Mouse (Mus musculus) cerebellum, adult 11-12 months (tissue): ENCODE measurements around the gene Foxp4.

Experiments
- DNase-seq: peaks from one replicate; pipeline ENCODE4 v3.0.0; 2022

Foxp4 gene

DNA sequence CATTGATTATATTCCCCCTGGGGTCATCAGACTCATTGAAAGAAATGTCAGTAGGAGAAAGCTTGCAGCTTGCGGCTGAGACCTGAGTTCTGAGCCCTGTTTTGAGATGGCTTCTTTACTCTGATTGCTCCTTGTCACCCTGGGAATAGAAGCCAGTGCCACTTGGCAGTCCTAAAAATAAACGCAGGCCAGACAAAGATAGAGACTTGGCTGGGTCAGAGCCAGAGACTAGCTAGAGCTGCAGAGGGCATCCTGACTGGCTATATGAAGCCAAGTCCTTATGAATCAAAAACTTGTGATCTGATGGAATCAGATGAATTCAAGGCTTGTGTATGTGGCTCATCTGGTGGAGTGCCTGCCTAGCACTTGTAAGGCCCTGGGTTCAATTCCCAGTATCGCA, 74.4 kb downstream of the Foxp4 start:
- no peak for DNase-seq

DNA sequence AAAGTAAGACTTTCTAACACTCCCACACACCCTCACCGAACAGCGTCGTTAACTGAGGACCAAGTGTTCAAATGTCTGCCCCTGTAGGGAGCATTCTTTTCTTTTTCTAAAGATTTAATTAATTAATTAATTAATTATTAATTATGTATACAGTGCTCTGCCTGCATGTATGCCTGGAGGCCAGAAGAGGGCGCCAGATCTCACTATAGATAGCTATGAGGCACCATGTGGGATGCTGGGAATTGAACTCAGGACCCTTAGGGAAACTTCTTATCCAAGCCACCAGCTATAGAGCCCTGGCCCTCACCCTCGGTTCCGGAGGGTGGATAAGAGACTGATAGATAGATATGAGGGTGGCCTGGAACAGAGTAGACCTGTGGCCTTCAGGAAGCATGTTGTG, 76.5 kb downstream of the Foxp4 start:
- DNase-seq, result no peak

DNA sequence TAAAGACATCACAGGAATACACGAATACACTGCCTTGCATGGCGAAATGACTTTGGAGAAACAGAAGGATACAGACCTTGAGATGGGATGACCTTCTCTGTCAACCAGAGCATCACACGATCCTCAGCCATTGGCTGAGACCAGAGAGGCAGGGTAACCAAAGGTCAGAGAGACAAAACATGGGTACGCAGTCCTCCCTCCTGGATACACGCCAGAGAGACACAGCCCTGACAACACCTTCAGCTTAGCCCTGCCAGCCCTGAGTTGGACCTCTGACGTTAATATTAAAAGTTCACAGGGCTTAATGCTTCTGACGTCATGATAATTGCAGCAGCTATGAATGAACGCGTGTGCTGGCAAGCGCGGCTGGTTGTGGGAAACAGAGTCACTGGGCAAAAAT, 78.8 kb downstream of the Foxp4 start:
- no peak for DNase-seq

DNA sequence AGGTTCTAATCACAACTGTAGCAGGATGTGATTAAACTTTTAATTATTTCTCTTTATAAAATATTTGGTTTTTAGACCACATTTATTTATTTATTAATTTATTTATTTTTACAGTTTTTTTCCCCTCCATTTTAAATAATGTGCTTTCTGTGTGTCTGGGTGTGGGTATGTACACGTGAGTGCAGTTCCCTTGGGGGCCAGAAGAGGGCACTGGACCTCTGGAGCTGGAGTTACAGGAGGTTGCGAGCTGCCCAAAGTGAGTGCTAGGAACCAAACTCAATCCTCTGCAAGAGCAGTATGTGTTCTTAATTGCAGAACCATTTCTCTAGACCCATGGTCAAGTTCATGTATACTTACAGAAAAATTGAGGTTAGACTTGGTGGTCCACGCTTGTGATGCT, 81.0 kb downstream of the Foxp4 start:
- no peak for DNase-seq

DNA sequence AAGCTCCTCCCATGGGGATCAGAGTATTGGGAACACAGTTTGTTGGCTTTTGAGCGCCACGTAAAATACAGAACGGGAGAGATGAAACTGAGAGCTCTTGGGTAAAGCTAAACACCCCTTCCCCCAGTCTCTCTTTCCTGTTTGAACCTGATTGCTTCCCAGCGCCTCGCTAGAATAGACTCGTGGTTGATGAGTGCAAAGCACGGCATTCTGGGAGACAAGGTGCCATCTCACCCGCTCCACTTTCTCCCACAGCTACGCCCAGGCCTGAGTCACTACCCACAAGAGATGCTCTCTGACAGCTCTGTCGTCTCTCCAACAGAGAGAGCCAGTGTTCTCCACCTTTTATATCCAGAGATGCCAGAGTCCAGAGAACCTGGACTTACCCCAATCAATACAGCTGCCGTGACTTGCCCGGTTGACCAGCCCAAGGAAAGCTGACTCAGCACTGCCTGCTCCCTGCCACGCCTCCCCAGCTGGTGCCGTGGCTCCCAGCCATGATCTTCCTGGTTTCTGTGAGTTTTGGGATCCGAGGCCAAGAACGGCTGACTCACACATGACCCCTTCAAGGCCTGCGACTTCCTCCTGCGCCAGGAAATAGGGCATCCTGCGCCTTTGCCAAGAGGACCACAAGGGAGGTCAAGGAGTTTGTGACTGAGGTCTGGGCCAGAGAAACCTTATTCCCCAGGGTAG, 82.4 kb downstream of the Foxp4 start:
- peak; percentile 16 for DNase-seq

DNA sequence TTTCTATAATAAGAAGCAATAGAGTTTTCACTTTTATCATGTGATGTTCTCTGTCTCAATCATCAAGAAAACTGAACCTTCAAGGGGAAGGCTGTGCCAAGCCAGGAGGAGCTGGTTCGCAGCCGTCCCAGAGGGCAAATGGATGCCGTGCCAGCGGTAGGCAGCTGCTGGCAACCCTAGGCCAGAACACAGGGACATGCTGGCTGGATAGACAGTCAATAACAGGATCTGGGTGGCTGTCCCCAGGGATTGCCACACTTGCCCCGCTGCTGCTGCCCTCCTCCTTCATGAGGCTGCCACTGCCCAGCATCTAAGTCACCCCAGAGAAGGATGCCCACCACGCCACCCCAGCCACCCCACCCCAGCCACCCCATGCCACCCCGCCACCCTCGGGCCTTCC, 82.9 kb downstream of the Foxp4 start:
- no peak for DNase-seq

DNA sequence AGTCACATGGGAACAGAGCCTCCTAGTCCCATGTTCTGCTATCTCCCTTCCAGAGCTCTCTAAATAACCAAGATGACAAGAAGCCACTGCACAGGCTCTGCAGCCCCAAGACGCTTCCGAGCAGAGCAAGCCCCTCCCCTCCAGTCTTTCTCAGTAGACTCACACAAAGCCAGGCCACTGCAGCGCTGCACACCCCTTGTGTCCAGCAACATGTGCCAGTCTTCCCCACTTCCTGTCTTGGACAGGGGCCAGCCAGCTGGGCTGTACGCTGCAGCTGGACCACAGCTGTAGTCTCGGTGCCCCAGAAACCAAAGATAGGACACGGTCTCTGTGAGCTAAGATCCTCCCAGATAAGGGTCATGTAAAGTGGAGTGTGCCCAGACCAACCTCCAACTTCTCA, 86.6 kb downstream of the Foxp4 start:
- DNase-seq, result no peak

DNA sequence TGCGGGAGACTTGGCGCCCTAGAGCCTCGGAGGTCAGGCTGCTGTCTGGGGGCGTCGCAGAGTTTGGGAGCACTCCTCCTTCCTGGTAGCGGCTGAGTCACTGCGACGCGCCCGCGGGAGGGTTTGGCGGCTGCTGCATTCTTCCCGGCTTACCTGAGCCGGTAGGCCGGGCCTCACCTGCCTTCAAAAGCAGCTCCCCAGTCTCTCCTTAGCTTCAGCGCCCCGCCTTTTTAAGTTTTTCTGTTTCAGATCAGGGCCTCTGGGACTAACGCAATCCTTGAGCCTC, 90.0 kb downstream of the Foxp4 start, which contains the start of gene Mdfi:
Gene Mdfi, minus strand, starts transcription at position 210 of the 286 bp plus-strand sequence.
- no peak for DNase-seq

DNA sequence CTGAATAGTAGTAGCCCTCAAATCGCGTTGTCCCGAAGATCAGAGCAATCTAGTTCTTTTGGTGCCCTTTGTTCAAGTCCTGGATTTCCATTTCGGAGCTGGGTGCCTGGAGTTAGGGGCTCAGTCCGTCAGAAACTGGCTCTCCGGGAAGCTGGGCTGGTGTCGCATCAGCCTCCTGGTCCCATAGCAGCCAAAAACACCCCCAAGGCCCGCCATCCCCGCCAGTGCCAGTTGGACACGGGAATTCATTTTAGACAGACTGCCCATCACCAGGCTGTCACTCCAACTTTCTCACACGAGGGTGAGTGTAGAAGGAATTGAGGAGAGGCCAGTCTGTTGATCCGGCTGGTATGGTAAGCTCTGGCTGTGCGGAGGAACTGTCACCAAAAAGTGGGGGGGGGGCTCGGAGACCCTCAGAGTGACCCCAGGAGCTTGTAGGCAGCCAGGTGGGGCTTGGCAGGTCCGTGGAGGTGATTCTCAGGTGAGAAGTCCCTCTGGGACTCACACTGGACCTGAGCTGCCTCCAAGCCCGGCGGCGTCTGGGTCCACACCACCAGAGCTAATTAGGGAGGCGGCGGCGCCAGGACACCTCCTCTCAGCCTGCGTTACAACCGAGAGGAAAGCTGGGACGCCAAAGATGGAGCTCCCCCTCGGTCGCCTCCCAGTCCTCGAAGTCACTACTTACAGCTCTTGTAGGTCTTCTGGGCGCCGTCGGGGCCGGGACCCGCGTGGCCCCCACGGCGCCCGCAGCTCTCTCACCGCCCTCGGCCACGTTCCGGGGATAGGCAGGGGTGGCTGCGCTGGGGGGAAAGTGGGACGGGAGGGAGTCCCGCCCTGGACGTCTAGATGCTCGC, 90.6 kb downstream of the Foxp4 start:
- DNase-seq, result no peak

DNA sequence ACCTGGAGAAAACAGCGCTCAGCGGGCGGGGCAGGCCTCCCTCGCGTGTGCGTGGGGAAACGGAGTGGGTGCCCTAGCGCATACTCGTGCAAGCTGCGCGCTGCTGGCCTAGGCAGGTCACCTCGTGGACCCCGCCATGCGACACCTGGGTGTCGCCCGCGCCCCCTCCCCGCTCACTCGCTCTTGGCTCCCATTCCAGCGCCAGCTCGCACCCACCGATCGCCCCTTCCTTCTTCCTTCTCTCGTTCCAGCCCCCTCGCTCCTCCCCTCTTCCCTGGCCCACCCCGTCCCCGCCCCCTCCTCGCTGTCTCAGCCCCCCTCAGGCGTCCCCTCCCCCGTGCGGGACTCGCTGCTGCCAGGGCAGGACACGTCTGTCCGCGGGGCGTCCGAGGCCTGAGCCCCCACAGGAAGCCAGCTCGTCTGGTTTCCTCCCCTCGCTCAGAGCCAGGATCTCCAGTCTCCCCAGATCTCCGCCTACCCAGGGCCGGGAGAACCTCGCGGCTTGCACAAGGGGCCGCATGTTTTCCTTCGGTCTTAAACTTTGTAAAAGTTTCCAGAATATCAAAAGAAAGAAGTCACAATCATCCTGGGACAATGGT, 91.3 kb downstream of the Foxp4 start:
- no peak for DNase-seq

DNA sequence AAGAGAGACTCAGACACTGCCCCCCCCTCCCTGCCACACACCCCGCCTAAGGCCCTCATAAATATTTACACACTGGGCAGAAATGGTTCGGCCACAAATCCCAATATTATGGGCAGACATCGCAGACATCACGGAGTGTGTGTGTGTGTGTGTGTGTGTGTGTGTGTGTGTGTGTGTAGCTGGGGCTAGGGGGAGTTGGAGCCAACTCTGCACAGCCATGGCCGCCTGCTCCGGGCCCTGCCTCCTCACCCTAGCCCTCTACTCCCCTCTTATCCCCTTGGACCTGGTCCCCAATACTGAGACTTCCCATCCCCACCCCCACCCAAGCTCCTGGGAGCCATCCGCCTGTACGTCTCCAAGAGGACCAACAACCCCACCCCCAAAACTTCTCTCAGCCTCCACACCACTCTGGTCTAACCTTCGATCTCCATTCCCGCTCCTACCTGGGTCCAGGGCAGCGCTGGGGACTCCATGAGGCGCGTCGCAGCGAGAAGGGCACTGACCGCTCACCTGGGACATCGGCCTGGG, 91.9 kb downstream of the Foxp4 start:
- DNase-seq, result no peak

DNA sequence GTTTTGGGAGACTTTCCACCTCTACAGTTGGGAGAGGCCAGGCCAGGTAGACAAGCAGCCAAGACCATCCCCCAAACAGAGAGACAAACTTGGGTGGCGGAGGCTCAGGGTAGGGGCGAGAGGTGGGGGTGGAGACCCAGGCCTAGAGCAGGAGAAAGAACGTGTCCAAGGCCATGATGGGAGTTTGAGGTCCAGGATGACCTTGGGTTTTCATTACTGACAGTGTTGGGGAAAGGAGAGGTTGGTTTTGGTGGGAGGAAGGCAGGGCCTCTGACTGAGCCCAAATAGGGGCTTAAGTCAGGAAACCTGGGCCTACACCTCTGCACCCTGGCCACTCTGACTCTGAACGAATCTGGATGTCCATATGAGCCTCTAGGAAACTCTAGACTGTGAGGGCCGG, 92.7 kb downstream of the Foxp4 start:
- no peak for DNase-seq

DNA sequence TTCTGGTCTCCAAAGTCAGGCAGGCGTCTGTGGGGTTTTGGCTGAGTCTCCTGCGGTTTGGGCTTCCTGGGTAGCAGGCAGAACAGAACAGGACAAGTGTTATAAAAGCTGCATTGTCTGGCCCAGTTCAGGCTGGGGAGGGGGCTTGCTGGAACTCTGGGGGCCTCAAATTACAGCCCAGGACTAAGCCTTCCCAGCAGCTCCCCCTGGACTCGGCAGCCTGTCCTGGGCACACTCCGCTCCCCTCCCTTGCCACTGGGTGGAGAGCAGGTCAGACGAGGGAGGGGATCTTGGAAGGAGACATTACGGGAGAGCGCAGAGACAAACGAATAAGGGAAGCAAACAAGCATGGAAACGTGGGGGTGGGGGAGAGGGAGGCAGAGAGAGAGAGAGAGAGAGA, 93.3 kb downstream of the Foxp4 start:
- DNase-seq, result no peak

DNA sequence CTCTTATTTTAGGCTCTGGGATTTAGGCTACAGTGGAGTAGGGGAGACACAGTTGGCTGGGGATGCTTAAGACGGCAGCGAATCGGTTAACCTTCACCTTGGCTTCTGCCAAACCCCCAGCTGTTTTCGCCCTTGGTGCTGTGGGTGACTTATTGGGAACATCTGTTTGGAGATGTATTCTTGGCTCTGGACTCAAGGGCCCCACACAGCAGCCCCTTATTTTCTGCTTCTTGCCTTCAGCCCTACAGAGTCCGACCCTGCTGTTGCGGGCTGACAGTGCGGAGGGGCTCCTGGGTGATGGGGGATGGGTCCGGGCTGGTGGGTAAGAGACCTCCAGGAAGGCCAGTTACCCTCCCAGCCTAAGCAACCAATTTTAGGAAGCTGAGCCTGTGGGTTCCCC, 103.1 kb downstream of the Foxp4 start:
- DNase-seq, result no peak

DNA sequence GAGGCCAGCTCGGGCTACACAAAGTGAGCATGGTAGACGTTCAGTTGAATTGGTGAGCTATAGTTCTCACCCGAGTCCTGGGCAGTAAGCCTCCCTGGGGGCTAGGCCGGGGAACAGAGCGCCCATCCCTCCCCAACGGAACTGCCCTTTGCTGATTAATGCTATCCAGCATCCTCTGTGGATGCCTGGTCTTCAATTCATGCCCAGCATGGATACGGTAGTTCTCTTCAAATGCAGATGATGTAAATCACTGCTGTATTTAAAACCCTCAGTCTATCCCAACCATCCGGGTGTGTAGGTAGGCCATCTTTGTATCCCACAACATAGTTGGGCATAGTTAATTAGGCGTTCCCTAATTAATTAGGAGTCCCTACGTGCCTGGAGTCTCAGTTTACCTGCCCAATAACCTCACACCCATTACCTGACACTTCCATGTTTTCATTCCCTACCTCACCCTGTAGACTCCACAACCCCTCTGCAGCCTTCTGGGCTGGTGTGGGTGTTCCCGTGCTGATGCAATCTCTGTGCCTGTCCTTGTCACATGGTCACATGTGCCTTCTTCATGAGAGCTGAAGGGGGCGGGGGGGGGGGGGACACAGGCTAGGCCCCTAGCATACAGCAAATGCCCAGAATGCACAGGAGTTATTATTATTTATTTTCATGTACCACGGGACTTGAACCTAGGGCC, 106.3 kb downstream of the Foxp4 start:
- no peak for DNase-seq
